Mouse (Mus musculus) ZHBTc4 (cell line): ENCODE measurements at regions not wholly inside any gene's neighbourhood (a gene's known extent, or its start where the extent isn't known, plus 50 kb on each side); places are given as distances from the start of the nearest gene placed in this dataset.

ENCODE experiments used
- DNase-seq: peaks from one replicate; pipeline ENCODE4 v3.0.0-alpha.2; 2011; ENCODE audit warnings: low read depth, low spot score

- no peak for DNase-seq
These were observed 54.1 kb upstream of the Adamts2 start for GRCm38 (mm10) chr11:50547776-50548175.

DNA sequence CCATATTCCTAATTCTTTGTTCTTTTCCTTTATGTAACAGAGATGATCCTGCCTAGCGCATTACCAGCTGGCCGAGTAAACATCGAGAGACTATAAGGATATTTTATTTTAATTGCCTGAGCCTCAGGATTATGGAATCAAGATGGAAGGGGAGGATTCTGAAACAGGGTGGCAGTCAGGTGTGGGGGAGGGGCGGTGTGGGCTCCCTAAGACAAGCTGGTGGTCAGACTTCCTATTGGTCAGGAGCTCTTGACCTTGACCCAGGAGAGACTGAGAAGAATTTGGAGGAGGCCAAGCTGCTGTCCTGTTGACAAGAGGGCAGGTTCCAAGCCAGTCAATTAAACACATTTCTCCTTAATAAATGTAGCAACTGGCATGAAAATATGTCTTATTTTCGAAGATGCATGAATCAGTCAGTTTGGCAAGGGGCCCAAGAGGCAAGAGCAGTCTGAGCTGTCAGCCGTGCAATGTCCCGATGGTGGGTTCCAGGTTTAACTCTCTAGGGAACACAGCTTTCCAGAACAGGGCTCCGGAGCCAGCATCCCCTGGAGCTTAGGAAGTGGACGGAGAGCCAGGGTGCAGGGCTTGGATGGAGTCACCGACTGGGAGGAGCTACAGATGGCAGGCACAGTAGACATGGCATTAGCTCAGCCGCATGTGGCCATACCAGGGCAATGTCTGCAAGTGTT lies 55.3 kb upstream of the Adamts2 start:
- DNase-seq, result no peak

DNA sequence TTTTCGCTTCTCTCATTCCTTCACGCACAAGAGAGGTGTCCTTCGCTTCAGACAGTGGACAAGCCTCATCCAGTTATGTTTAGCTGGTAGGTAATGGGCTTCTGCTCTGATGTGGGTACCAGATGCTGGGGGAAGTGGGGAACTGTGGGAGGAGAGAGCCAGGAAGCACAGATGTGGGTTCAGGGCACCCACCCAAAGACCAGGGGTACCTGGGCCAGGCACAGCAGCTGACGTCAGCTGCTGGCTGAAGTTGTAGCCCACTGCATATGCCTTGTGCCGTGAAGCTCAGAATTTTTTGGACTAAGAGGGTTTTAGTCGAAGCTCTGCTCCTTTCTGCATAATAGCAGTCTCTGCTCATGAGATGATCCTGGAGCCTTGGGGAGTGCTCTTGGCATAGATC lies 56.5 kb upstream of the Adamts2 start:
- DNase-seq, result no peak

GRCm38 (mm10) chr11:50540136-50540535 lies 61.7 kb upstream of the Adamts2 start:
- no peak for DNase-seq

GRCm38 (mm10) chr11:50534266-50534665 lies 67.6 kb upstream of the Adamts2 start:
- no peak for DNase-seq

DNA sequence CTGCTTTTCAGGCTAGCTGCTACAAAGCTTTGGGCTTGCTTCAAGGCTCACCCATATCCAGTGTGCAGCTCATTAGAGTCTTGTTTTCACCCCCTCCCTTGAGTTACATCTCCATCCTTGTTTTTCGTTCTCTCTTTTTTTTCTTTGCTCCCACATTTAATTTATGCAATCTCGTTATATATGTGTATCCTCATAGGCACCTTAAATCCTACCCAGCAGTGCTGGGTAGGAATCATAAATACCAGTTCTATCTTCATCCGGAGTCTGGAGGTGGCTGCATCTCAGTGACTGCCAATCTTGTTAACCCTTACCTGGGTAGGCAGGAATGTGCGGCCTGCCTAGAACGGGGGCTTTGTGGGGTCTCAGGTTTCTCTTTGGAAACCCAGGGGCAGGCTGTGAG lies 74.0 kb upstream of the Adamts2 start:
- DNase-seq, result no peak

DNA sequence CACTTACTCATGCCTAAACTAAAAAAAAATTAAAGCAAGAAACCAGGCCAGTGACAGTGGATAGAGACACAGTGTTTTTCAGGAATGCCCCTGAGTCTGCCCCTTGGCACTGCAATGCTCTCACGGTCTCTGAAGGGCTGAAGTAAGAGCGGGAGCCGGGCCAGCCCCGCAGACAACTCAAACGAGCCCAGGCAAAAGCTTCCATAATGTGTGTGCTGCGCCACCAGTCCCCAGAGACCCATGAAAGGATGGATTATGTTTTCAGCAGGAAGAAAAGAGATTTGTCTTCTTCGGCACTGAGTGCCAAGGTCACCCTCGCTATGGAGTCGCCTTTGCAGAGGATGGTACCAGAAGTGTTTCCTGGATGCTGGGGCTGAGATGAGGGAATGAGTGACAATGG lies 81.7 kb upstream of the Adamts2 start:
- DNase-seq, result no peak

- DNase-seq, result no peak
These were observed 77.0 kb upstream of the Rufy1 start for GRCm38 (mm10) chr11:50507882-50508281.

DNA sequence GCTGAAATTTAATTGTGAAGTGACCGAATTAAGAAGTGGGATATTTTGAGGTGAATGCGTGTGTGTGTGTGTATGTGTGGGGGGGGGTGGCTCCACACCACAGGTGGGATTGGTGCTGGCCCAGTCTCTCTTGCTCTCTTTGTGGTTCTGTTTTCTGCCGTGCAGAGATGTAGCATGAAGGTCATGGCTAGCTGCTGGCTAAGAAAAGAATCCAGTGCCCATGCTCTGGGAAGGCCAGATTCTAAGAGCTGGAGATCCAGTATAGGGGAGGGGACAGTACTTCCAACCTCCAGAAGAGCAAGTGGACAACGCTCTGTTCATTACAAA lies 76.5 kb upstream of the Rufy1 start:
- no peak for DNase-seq

GRCm38 (mm10) chr11:50506820-50507497 lies 76.0 kb upstream of the Rufy1 start:
- DNase-seq, result no peak

- DNase-seq, result no peak
These were observed 70.4 kb upstream of the Rufy1 start for GRCm38 (mm10) chr11:50501352-50501751.

DNA sequence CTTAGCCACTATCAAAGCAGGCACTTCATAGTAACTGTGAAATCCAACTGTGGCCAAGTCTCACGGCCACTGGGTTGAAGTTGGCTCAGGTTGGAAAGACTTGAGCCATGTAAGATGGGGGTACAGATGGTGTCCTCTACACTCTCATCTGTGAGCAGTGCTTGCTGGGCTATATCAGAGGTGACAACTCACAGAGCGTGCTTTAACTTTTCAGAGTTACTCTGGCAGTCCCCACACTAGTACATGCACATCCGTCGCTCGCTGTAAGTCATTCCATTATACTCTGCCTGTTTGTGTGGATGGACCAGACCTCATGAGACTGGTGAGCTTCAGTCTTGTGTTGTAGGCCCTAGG lies 62.2 kb upstream of the Rufy1 start:
- DNase-seq, result no peak

- peak; percentile 30 for DNase-seq
These were observed 61.6 kb upstream of the Rufy1 start for GRCm38 (mm10) chr11:50492399-50493122.

GRCm38 (mm10) chr11:50483821-50484220 lies 52.9 kb upstream of the Rufy1 start:
- DNase-seq, result no peak

GRCm38 (mm10) chr11:50483116-50483515 lies 52.2 kb upstream of the Rufy1 start:
- DNase-seq, result no peak

DNA sequence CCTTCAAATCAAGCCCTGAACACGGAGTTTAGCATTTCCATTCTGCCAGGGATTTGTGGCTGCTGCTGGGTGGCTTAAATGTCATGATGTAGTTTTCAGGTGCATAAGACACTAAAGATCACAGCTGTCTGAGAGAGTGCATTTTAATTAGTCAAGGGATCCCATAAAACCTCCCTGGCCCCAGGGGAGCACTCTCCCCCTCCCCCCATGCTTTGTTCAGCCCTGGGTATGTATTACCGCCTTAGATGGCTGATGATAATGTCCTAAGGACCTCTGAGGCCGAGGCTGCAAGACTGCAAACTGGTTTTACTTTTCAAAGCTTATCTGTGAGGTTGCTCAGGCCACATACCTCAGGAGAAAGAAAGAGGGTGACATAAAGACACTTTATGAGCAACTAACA lies 51.7 kb upstream of the Rufy1 start:
- no peak for DNase-seq
